Mouse (Mus musculus): ENCODE data around the gene Lrp1.

GRCm38 (mm10) chr10:127544375-127544774 is 76.6 kb downstream of the Lrp1 start:
- no peak for TF ChIP-seq GATA1 (IDR thresholded peaks at IDR 0.05; ENCODE audit: low read length)
- TF ChIP-seq TAL1 (IDR thresholded peaks at IDR 0.05; ENCODE audit: low read length) = no peak
